Mouse (Mus musculus): ENCODE measurements around the gene Syn3. TPM values are rescaled to one million over a fixed set of nuclear protein-coding genes. Genes with fewer than 3 reads are reported as not detected.

Syn3 gene
- total RNA-seq, 2 experiments from 2014 or later, result 0.62 TPM; not detected in 1

GRCm38 (mm10) chr10:86293880-86294279 lies 204.8 kb downstream of the Syn3 start:
- ATAC-seq (replicated peaks; ENCODE audit: poor library complexity), result no peak

GRCm38 (mm10) chr10:86290109-86290771 lies 208.5 kb downstream of the Syn3 start:
- ATAC-seq (replicated peaks; ENCODE audit: poor library complexity), result no peak

- no peak for ATAC-seq (replicated peaks; ENCODE audit: poor library complexity)
Measured at GRCm38 (mm10) chr10:86286508-86286907, 212.2 kb downstream of the Syn3 start.

- no peak for ATAC-seq (replicated peaks; ENCODE audit: poor library complexity)
Measured at GRCm38 (mm10) chr10:86281238-86281637, 217.5 kb downstream of the Syn3 start.

- ATAC-seq (replicated peaks; ENCODE audit: poor library complexity), result no peak
Measured at GRCm38 (mm10) chr10:86279579-86280168, 219.0 kb downstream of the Syn3 start.

- no peak for ATAC-seq (replicated peaks; ENCODE audit: poor library complexity)
Measured at GRCm38 (mm10) chr10:86278481-86278880, 220.2 kb downstream of the Syn3 start.

GRCm38 (mm10) chr10:86277327-86277726 lies 221.4 kb downstream of the Syn3 start:
- ATAC-seq (replicated peaks; ENCODE audit: poor library complexity), result no peak

- ATAC-seq (replicated peaks; ENCODE audit: poor library complexity), result no peak
Measured at GRCm38 (mm10) chr10:86275585-86275984, 223.1 kb downstream of the Syn3 start.

- no peak for ATAC-seq (replicated peaks; ENCODE audit: poor library complexity)
Measured at GRCm38 (mm10) chr10:86273410-86274191, 225.1 kb downstream of the Syn3 start.

- ATAC-seq (replicated peaks; ENCODE audit: poor library complexity), result no peak
Measured at GRCm38 (mm10) chr10:86272826-86273225, 225.9 kb downstream of the Syn3 start.

- no peak for ATAC-seq (replicated peaks; ENCODE audit: poor library complexity)
Measured at GRCm38 (mm10) chr10:86270254-86270653, 228.4 kb downstream of the Syn3 start.

GRCm38 (mm10) chr10:86264618-86265017 lies 234.1 kb downstream of the Syn3 start:
- ATAC-seq (replicated peaks; ENCODE audit: poor library complexity), result no peak

GRCm38 (mm10) chr10:86261725-86262124 lies 237.0 kb downstream of the Syn3 start:
- ATAC-seq (replicated peaks; ENCODE audit: poor library complexity), result no peak

GRCm38 (mm10) chr10:86258992-86259391 lies 239.7 kb downstream of the Syn3 start:
- no peak for ATAC-seq (replicated peaks; ENCODE audit: poor library complexity)

GRCm38 (mm10) chr10:86258046-86258445 lies 240.7 kb downstream of the Syn3 start:
- no peak for ATAC-seq (replicated peaks; ENCODE audit: poor library complexity)

- ATAC-seq (replicated peaks; ENCODE audit: poor library complexity), result no peak
Measured at GRCm38 (mm10) chr10:86257045-86257444, 241.7 kb downstream of the Syn3 start.

- ATAC-seq (replicated peaks; ENCODE audit: poor library complexity), result no peak
Measured at GRCm38 (mm10) chr10:86256221-86256620, 242.5 kb downstream of the Syn3 start.

GRCm38 (mm10) chr10:86250149-86250922 lies 248.4 kb downstream of the Syn3 start:
- ATAC-seq (replicated peaks; ENCODE audit: poor library complexity), result no peak

GRCm38 (mm10) chr10:86249283-86249682 lies 249.4 kb downstream of the Syn3 start:
- no peak for ATAC-seq (replicated peaks; ENCODE audit: poor library complexity)

- ATAC-seq (replicated peaks; ENCODE audit: poor library complexity), result no peak
Measured at GRCm38 (mm10) chr10:86248807-86249206, 249.9 kb downstream of the Syn3 start.

GRCm38 (mm10) chr10:86248131-86248740 lies 250.5 kb downstream of the Syn3 start:
- 0 out of 2 replicates have a peak, but pooled peaks have one; percentile 11 for ATAC-seq (replicated peaks; ENCODE audit: poor library complexity)

Data from megakaryocyte progenitor cell, adult 5-6 weeks (primary cell).